Mouse (Mus musculus): ENCODE measurements around the gene Gm11020. TPM values are rescaled to one million over a fixed set of nuclear protein-coding genes. Genes with fewer than 3 reads are reported as not detected.

Gene Gm11020
- polyA plus RNA-seq, 1 experiment from 2014 or later = not detected

DNA sequence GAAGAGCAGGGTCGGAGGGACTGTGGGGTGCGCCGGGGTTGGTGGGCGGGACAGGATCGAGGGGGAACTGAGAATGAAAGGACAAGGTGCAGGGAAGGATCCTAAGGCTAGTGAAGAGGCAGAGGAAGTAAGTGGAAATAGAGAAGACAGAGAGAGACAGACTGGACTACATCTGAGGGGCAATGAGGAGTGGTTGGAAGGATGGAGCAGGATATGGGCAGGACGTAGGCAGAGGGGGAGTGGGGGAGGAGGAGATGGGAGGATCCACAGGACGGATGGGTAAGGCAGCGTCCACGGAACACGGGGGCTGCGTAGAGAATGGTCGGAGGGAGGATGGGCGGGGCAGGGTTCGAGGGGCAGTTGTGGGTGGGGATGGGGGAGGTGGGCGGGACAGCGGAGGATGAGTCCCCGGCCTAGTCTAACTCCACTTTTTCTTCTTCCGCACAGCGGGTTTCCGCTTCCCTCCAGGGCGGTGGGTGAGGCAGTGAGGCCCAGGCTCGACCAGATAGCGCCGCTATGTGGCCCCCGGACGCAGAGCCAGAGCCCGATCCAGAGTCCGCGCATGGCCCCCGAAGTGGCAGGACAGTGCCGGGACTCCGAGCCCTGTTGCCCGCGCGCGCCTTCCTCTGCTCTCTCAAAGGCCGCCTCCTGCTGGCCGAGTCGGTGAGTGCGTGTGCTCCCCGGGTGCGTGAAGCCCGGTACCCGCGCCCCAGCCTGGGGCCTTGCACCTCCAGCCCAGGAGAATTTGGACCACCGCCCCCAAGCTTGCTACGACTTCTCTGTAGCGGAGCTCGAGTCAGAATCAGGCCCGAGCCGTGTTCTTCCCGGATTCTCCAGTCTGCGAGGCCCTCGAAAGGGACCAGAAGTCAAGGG lies 19.1 kb downstream of the Gm11020 start:
- Histone ChIP-seq H3K4me1 (replicated peaks; ENCODE audit: control insufficient read depth, insufficient read depth, low read length) (0 out of 2 replicates have a peak, but pooled peaks cover 3% of the 10 kb centered on the region), H3K36me3 (replicated peaks; ENCODE audit: control insufficient read depth, insufficient read depth) (no peaks in the 10 kb centered on the region), H3K4me3 (replicated peaks; ENCODE audit: low read length) (peak overlapping the region; percentile 49), H3K27me3 (ENCODE audit: control insufficient read depth, insufficient read depth, low read length) (no peaks in the 10 kb centered on the region), H3K27ac (peak overlapping the region; percentile 44; the same call in 1 of the 2 replicates), H3K9ac (peak overlapping the region; percentile 71), H3K4me2 (replicated peaks) (peak overlapping the region; percentile 76), H3K9me3 (ENCODE audit: control insufficient read depth, low read length) (no peaks in the 10 kb centered on the region)
- WGBS = under 1% methylated on average over 52 of the region's 54 CpGs
- ATAC-seq (ENCODE audit: low FRiP score) = peak; percentile 67
- peak; percentile 57 for DNase-seq (ENCODE audit: low spot score)

DNA sequence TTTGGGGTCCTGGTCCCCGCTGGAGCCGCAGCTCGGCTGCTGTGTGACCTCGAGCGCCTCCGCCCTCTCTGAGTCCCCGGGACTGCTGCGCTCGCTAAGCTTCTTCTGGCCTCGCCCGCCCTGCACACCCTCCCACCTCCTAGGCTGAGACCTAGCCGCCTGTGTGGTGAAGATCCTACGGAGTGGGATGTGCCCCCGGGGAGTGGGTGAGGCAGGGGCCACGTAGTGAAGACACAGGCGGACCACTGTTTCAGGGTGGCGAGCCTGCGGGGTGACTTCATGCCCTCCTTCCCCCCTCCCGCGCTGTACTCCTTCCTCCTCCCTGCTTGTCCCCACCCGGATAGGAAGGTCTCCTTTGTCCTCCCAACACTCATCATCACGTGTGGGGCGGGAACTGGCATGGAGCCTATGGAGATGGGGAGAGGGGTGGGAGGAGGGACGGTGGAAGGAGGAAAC lies 19.8 kb downstream of the Gm11020 start:
- Histone ChIP-seq H3K36me3 (replicated peaks; ENCODE audit: control insufficient read depth, insufficient read depth) (no peaks in the 10 kb centered on the region), H3K4me1 (replicated peaks; ENCODE audit: control insufficient read depth, insufficient read depth, low read length) (0 out of 2 replicates have a peak, but pooled peaks cover 3% of the 10 kb centered on the region), H3K27me3 (ENCODE audit: control insufficient read depth, insufficient read depth, low read length) (no peaks in the 10 kb centered on the region), H3K27ac (peak overlapping the region; percentile 44; the same call in 1 of the 2 replicates), H3K4me3 (replicated peaks; ENCODE audit: low read length) (peak overlapping the region; percentile 49), H3K4me2 (replicated peaks) (peak overlapping the region; percentile 76), H3K9me3 (ENCODE audit: control insufficient read depth, low read length) (no peaks in the 10 kb centered on the region), H3K9ac (peak overlapping the region; percentile 71)
- DNase-seq (ENCODE audit: low spot score) (peak; percentile 63), ATAC-seq (ENCODE audit: low FRiP score) (peak; percentile 71)
- under 1% methylated on average over 24 of the region's 24 CpGs for WGBS

DNA sequence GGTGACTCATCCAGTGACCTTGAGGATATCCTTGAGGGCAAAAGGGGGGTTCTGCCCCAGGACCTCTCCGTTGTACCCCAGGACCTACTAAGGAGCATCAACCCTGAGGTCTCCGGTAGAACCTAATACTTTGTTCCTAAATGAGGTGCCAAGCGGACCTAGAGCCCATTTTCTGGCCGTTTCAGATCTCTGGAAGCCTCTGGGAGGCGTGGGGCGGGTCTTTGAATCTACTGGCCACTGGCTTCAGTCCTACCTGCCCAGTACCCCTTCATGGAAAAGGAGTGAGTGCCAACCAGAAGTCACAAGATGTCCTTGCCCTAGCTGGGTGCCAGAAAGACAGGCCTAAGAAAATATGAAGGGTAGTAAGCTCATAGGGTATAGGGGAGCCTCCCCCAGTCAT lies 20.3 kb downstream of the Gm11020 start:
- H3K4me3 ChIP-seq (replicated peaks; ENCODE audit: low read length) = peak overlapping the region; percentile 49
- H3K4me2 ChIP-seq (replicated peaks) = peak overlapping the region; percentile 76
- H3K27ac ChIP-seq = no peak overlapping the region
- H3K4me1 ChIP-seq (replicated peaks; ENCODE audit: control insufficient read depth, insufficient read depth, low read length) = 0 out of 2 replicates have a peak, but pooled peaks cover 3% of the 10 kb centered on the region
- DNase-seq (ENCODE audit: low spot score) (no peak), ATAC-seq (ENCODE audit: low FRiP score) (peak; percentile 15; the same call in 1 of the 2 replicates)
- H3K36me3 ChIP-seq (replicated peaks; ENCODE audit: control insufficient read depth, insufficient read depth) = no peaks in the 10 kb centered on the region
- WGBS = 42% methylated on average over 6 of the region's 6 CpGs
- no peak overlapping the region for H3K9ac ChIP-seq
- no peaks in the 10 kb centered on the region for H3K27me3 ChIP-seq (ENCODE audit: control insufficient read depth, insufficient read depth, low read length)
- H3K9me3 ChIP-seq (ENCODE audit: control insufficient read depth, low read length) = no peaks in the 10 kb centered on the region

- Histone ChIP-seq H3K4me1 (replicated peaks; ENCODE audit: control insufficient read depth, insufficient read depth, low read length) (0 out of 2 replicates have a peak, but pooled peaks cover 3% of the 10 kb centered on the region), H3K27ac (no peak overlapping the region), H3K36me3 (replicated peaks; ENCODE audit: control insufficient read depth, insufficient read depth) (no peaks in the 10 kb centered on the region), H3K4me3 (replicated peaks; ENCODE audit: low read length) (no peak overlapping the region), H3K4me2 (replicated peaks) (no peak overlapping the region), H3K9me3 (ENCODE audit: control insufficient read depth, low read length) (no peaks in the 10 kb centered on the region), H3K9ac (no peak overlapping the region), H3K27me3 (ENCODE audit: control insufficient read depth, insufficient read depth, low read length) (no peaks in the 10 kb centered on the region)
- 81% methylated on average over 5 of the region's 5 CpGs for WGBS
- no peak for DNase-seq (ENCODE audit: low spot score)
- ATAC-seq (ENCODE audit: low FRiP score) = no peak
These were observed 21.1 kb downstream of the Gm11020 start for GRCm38 (mm10) chr8:104342426-104342825.

DNA sequence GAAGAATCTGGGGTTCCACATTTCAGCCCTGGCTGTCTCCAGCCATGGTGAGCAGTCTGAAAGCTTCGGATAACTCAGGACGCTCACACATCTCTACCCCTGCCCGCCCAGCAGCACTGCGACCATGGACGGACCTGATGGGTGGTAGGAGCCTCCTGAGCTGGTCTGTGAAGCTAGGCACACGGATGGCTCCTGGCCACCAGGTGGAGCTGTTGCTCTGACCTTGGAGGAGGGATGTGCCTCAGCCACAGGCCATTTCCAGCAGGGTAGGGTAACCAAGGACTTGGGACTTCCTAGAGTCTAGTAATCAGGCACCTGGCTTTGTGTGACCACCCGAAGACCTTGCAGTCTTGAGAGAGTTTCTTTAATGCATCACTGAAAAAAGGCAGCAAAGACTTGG lies 22.6 kb downstream of the Gm11020 start:
- no peak overlapping the region for H3K27ac ChIP-seq
- H3K9me3 ChIP-seq (ENCODE audit: control insufficient read depth, low read length) = no peaks in the 10 kb centered on the region
- 20% methylated on average over 7 of the region's 7 CpGs for WGBS
- no peaks in the 10 kb centered on the region for H3K27me3 ChIP-seq (ENCODE audit: control insufficient read depth, insufficient read depth, low read length)
- DNase-seq (ENCODE audit: low spot score) (peak; percentile 89), ATAC-seq (ENCODE audit: low FRiP score) (peak; percentile 61)
- H3K9ac ChIP-seq = no peak overlapping the region
- 0 out of 2 replicates have a peak, but pooled peaks cover 4% of the 10 kb centered on the region for H3K36me3 ChIP-seq (replicated peaks; ENCODE audit: control insufficient read depth, insufficient read depth)
- H3K4me3 ChIP-seq (replicated peaks; ENCODE audit: low read length) = no peak overlapping the region
- H3K4me1 ChIP-seq (replicated peaks; ENCODE audit: control insufficient read depth, insufficient read depth, low read length) = 0 out of 2 replicates have a peak, but pooled peaks cover 3% of the 10 kb centered on the region
- H3K4me2 ChIP-seq (replicated peaks) = no peak overlapping the region

GRCm38 (mm10) chr8:104344622-104345021 lies 23.3 kb downstream of the Gm11020 start:
- Histone ChIP-seq H3K4me1 (replicated peaks; ENCODE audit: control insufficient read depth, insufficient read depth, low read length) (0 out of 2 replicates have a peak, but pooled peaks cover 3% of the 10 kb centered on the region), H3K4me2 (replicated peaks) (no peak overlapping the region), H3K27ac (no peak overlapping the region), H3K9ac (no peak overlapping the region), H3K9me3 (ENCODE audit: control insufficient read depth, low read length) (no peaks in the 10 kb centered on the region), H3K4me3 (replicated peaks; ENCODE audit: low read length) (no peak overlapping the region), H3K36me3 (replicated peaks; ENCODE audit: control insufficient read depth, insufficient read depth) (peaks cover 4% of the 10 kb centered on the region; the same call in 1 of the 2 replicates), H3K27me3 (ENCODE audit: control insufficient read depth, insufficient read depth, low read length) (no peaks in the 10 kb centered on the region)
- DNase-seq (ENCODE audit: low spot score) = no peak
- ATAC-seq (ENCODE audit: low FRiP score) = no peak
- WGBS = 96% methylated on average over 5 of the region's 5 CpGs

DNA sequence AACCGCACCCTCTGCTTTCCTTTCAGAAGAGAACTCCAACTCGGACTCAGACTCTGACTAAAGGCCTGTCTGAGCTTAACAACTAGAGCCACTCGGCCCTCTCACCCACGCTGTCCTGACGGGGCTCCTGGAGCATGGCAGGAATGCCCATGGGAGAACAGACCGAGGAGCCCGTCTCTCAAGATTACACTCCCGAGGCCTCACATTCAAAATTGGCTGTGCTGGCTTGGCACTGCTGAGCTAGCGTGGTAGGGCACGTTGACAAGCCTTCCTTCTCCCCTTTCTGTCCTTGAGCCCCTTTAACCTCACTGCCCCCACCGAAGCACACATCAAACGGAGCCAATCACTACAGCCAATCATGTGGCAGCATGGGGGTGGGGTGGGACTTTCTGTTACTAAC lies 25.3 kb downstream of the Gm11020 start:
- DNase-seq (ENCODE audit: low spot score) (no peak), ATAC-seq (ENCODE audit: low FRiP score) (no peak)
- H3K9ac ChIP-seq = no peak overlapping the region
- H3K36me3 ChIP-seq (replicated peaks; ENCODE audit: control insufficient read depth, insufficient read depth) = peaks cover 4% of the 10 kb centered on the region
- H3K4me2 ChIP-seq (replicated peaks) = no peak overlapping the region
- no peaks in the 10 kb centered on the region for H3K9me3 ChIP-seq (ENCODE audit: control insufficient read depth, low read length)
- H3K4me1 ChIP-seq (replicated peaks; ENCODE audit: control insufficient read depth, insufficient read depth, low read length) = no peaks in the 10 kb centered on the region
- H3K4me3 ChIP-seq (replicated peaks; ENCODE audit: low read length) = no peak overlapping the region
- H3K27me3 ChIP-seq (ENCODE audit: control insufficient read depth, insufficient read depth, low read length) = no peaks in the 10 kb centered on the region
- 55% methylated on average over 12 of the region's 12 CpGs for WGBS
- no peak overlapping the region for H3K27ac ChIP-seq

- no peaks in the 10 kb centered on the region for H3K4me1 ChIP-seq (replicated peaks; ENCODE audit: control insufficient read depth, insufficient read depth, low read length)
These were observed 27.6 kb downstream of the Gm11020 start for GRCm38 (mm10) chr8:104348971-104349370.

GRCm38 (mm10) chr8:104350047-104350446 lies 28.7 kb downstream of the Gm11020 start:
- ATAC-seq (ENCODE audit: low FRiP score) (no peak), DNase-seq (ENCODE audit: low spot score) (no peak)
- Histone ChIP-seq H3K27ac (no peak overlapping the region), H3K9ac (no peak overlapping the region), H3K36me3 (replicated peaks; ENCODE audit: control insufficient read depth, insufficient read depth) (peaks cover 14% of the 10 kb centered on the region), H3K9me3 (ENCODE audit: control insufficient read depth, low read length) (no peaks in the 10 kb centered on the region), H3K4me1 (replicated peaks; ENCODE audit: control insufficient read depth, insufficient read depth, low read length) (no peaks in the 10 kb centered on the region), H3K4me3 (replicated peaks; ENCODE audit: low read length) (no peak overlapping the region), H3K4me2 (replicated peaks) (no peak overlapping the region), H3K27me3 (ENCODE audit: control insufficient read depth, insufficient read depth, low read length) (no peaks in the 10 kb centered on the region)
- WGBS = 89% methylated on average over 13 of the region's 13 CpGs

More at GRCm38 (mm10) chr8:104348971-104349370, 27.6 kb downstream of the Gm11020 start:
- ATAC-seq (ENCODE audit: low FRiP score) (no peak), DNase-seq (ENCODE audit: low spot score) (no peak)
- Histone ChIP-seq H3K4me2 (replicated peaks) (no peak overlapping the region), H3K36me3 (replicated peaks; ENCODE audit: control insufficient read depth, insufficient read depth) (peaks cover 4% of the 10 kb centered on the region), H3K4me3 (replicated peaks; ENCODE audit: low read length) (no peak overlapping the region), H3K27me3 (ENCODE audit: control insufficient read depth, insufficient read depth, low read length) (no peaks in the 10 kb centered on the region), H3K9ac (no peak overlapping the region), H3K27ac (no peak overlapping the region), H3K9me3 (ENCODE audit: control insufficient read depth, low read length) (no peaks in the 10 kb centered on the region)
- whole genome bisulfite sequencing = 83% methylated on average over 5 of the region's 5 CpGs

Data from hindbrain, embryonic 14.5 days (tissue).